Mouse (Mus musculus) MEL (cell line): ENCODE measurements around the gene Cep104.

Experiments used
- BHLHE40 ChIP-seq: IDR thresholded peaks from 2 replicates; pipeline ENCODE4 v1.6.1; 2012; ENCODE audit warnings: low read depth, mild to moderate bottlenecking, inconsistent platforms, low read length, improper control_type of control experiment, borderline replicate concordance
- CHD1 ChIP-seq: IDR thresholded peaks from 2 replicates; pipeline ENCODE4 v1.6.1; 2012; ENCODE audit warnings: low read depth, mild to moderate bottlenecking, inconsistent platforms, low read length, improper control_type of control experiment
- CTCF ChIP-seq, 3 experiments: IDR thresholded peaks in 2 of 3; conservative IDR thresholded peaks in 1 of 3; 2 replicates each; pipeline ENCODE4 v1.5.1; 2011 to 2012; ENCODE audit warnings: low read length in 3 of 3, low read depth in 2 of 3, mild to moderate bottlenecking in 2 of 3, improper control_type of control experiment in 1 of 3, inconsistent platforms in 1 of 3, mixed read lengths in 1 of 3, moderate library complexity in 1 of 3; ENCODE audit not compliant: control insufficient read depth in 1 of 3, insufficient read depth in 1 of 3, poor library complexity in 1 of 3, severe bottlenecking in 1 of 3
- ETS1 ChIP-seq: IDR thresholded peaks from 2 replicates; pipeline ENCODE4 v1.6.1; 2012; ENCODE audit warnings: low read depth, mild to moderate bottlenecking, inconsistent platforms, low read length, improper control_type of control experiment, moderate library complexity
- GATA1 ChIP-seq: IDR thresholded peaks from 2 replicates; pipeline ENCODE4 v1.6.1; 2011; ENCODE audit warnings: low read depth, low read length, improper control_type of control experiment
- MAZ ChIP-seq: IDR thresholded peaks from 2 replicates; pipeline ENCODE4 v1.6.1; 2012; ENCODE audit warnings: low read depth, mild to moderate bottlenecking, inconsistent platforms, low read length, improper control_type of control experiment
- MXI1 ChIP-seq: IDR thresholded peaks from 2 replicates; pipeline ENCODE4 v1.6.1; 2011; ENCODE audit warnings: mild to moderate bottlenecking, low read depth, low read length, improper control_type of control experiment
- POLR2A ChIP-seq, 2 experiments: IDR thresholded peaks; 2 replicates each; pipeline ENCODE4 v1.6.1; 2011 to 2012; ENCODE audit warnings: low read length in 2 of 2, mild to moderate bottlenecking in 2 of 2, control low read depth in 1 of 2, improper control_type of control experiment in 1 of 2, low read depth in 1 of 2, moderate library complexity in 1 of 2; ENCODE audit not compliant: control insufficient read depth in 1 of 2, insufficient read depth in 1 of 2, poor library complexity in 1 of 2
- RAD21 ChIP-seq: IDR thresholded peaks from 2 replicates; pipeline ENCODE4 v1.6.1; 2011; ENCODE audit warnings: mild to moderate bottlenecking, low read depth, low read length, improper control_type of control experiment
- USF1 ChIP-seq: IDR thresholded peaks from 2 replicates; pipeline ENCODE4 v1.6.1; 2014; ENCODE audit warnings: low read depth, mild to moderate bottlenecking, inconsistent platforms, low read length, improper control_type of control experiment, moderate library complexity
- ZKSCAN1 ChIP-seq: IDR thresholded peaks from 2 replicates; pipeline ENCODE4 v1.6.1; 2012; ENCODE audit warnings: low read depth, mild to moderate bottlenecking, inconsistent platforms, low read length, improper control_type of control experiment, moderate library complexity
- ZMIZ1 ChIP-seq: IDR thresholded peaks from 2 replicates; pipeline ENCODE4 v1.6.1; 2012; ENCODE audit warnings: low read depth, mild to moderate bottlenecking, inconsistent platforms, low read length, improper control_type of control experiment, moderate library complexity

GRCm38 (mm10) chr4:154037123-154037522 is 62.1 kb downstream of the Cep104 start:
- no peak for TF ChIP-seq CTCF (IDR thresholded peaks at IDR 0.05 in 2 of 3, conservative IDR thresholded peaks at IDR 0.05 in 1 of 3; ENCODE audit: control insufficient read depth in 1 of 3, insufficient read depth in 1 of 3, low read depth in 2 of 3, low read length in 3 of 3, poor library complexity in 1 of 3, severe bottlenecking in 1 of 3)
- TF ChIP-seq GATA1: no peak
- TF ChIP-seq CHD1: no peak
- no peak for TF ChIP-seq MAZ
- TF ChIP-seq POLR2A (IDR thresholded peaks at IDR 0.05; ENCODE audit: control insufficient read depth in 1 of 2, insufficient read depth in 1 of 2, low read depth in 1 of 2, low read length in 2 of 2, poor library complexity in 1 of 2): no peak
- TF ChIP-seq ZKSCAN1: no peak
- TF ChIP-seq BHLHE40: no peak
- TF ChIP-seq USF1: no peak
- TF ChIP-seq ZMIZ1: no peak
- no peak for TF ChIP-seq RAD21
- TF ChIP-seq MXI1: no peak
- no peak for TF ChIP-seq ETS1
